Mouse (Mus musculus) small intestine, adult 2 months (tissue): Measurements from ENCODE around the gene Gm20388.

Experiments used
- CTCF ChIP-seq: fragments of 200-500 bp; IDR thresholded peaks from 2 replicates; pipeline ENCODE4 v1.5.1; 2012; ENCODE audit warnings: low read depth, mild to moderate bottlenecking, control low read depth, inconsistent platforms, low read length, moderate library complexity, mixed read lengths; ENCODE audit not compliant: insufficient replicate concordance, insufficient read length; ENCODE audit errors: extremely low read depth
- POLR2A ChIP-seq: fragments of 200-500 bp; IDR thresholded peaks from 2 replicates; pipeline ENCODE4 v1.6.1; 2012; ENCODE audit warnings: low read depth, mild to moderate bottlenecking, control low read depth, inconsistent platforms, low read length, moderate library complexity

GRCm38 (mm10) chr8:121729754-121730153, 1819.1 kb downstream of the Gm20388 start:
- TF ChIP-seq POLR2A (no peak), CTCF (no peak)
